Mouse (Mus musculus) testis, adult 2 months (tissue): ENCODE results near the gene Ptrh2. TPM values are rescaled to one million over a fixed set of nuclear protein-coding genes. Genes with fewer than 3 reads are reported as not detected.

Experiments used
- H3K27ac ChIP-seq: fragments of 200-500 bp; 2 replicates; pipeline ENCODE4 v1.5.1; 2012; ENCODE audit warnings: low read depth, low read length; ENCODE audit not compliant: control insufficient read depth, insufficient read depth
- H3K27me3 ChIP-seq: fragments of 200-500 bp; 2 replicates; pipeline ENCODE4 v1.6.1; 2012; ENCODE audit warnings: mild to moderate bottlenecking, low read length, moderate library complexity; ENCODE audit not compliant: control insufficient read depth, insufficient read depth
- H3K36me3 ChIP-seq: fragments of 200-500 bp; 2 replicates; pipeline ENCODE4 v1.6.1; 2012; ENCODE audit warnings: mild to moderate bottlenecking, low read length; ENCODE audit not compliant: control insufficient read depth, insufficient read depth
- H3K4me1 ChIP-seq: fragments of 200-500 bp; 2 replicates; pipeline ENCODE4 v1.6.1; 2012; ENCODE audit warnings: low read length; ENCODE audit not compliant: control insufficient read depth, insufficient read depth
- H3K4me3 ChIP-seq: fragments of 200-500 bp; 2 replicates; pipeline ENCODE4 v1.5.1; 2012; ENCODE audit warnings: low read depth, mild to moderate bottlenecking, low read length, moderate library complexity, mixed read lengths; ENCODE audit not compliant: control insufficient read depth
- CTCF ChIP-seq: fragments of 200-500 bp; IDR thresholded peaks from 2 replicates; pipeline ENCODE4 v1.5.1; 2012; ENCODE audit warnings: low read depth, mild to moderate bottlenecking, inconsistent platforms, low read length, moderate library complexity; ENCODE audit not compliant: control insufficient read depth, insufficient read depth, insufficient replicate concordance
- POLR2A ChIP-seq: fragments of 200-500 bp; IDR thresholded peaks from 2 replicates; pipeline ENCODE4 v1.6.1; 2012; ENCODE audit warnings: low read depth, mild to moderate bottlenecking, inconsistent platforms, low read length, moderate library complexity; ENCODE audit not compliant: control insufficient read depth
- polyA plus RNA-seq: library from polyadenylated mRNA; depleted of rRNA; stranded (reverse); fragments of >200 nt; gene quantifications from 2 replicates; pipeline ENCODE4 v1.2.3, GENCODE M21; 2012

Gene Ptrh2
- polyA plus RNA-seq, 1 experiment: 3.4 TPM

DNA sequence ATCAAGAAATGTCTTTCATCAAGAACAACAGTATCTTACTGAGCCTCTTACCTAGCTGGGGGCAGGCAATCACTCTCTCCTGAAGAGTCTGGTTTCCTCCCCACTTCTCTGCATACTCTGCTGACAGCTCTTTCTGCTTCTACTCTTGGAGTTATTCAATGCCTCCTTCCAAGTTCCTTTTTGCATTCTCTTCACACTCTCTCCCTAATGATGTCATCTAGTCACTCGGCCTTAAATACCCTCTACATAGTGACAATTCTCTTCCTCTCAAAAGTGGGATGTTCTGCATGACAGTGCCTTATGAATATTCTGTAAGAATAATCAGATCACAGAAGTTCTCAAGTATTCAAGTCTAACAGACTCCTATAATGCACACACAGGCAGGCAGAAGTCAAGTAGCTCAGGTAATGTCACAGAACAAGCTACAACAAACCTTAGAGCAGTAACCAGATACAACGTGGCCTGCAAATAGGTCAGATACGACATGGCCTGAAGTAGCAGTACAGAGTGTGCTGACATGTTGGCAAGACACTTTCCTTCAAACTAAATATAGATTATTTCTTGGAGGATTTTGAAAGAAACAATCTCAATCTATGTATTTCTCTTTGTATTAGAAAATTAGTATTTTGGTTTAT lies 12.6 kb upstream of the Ptrh2 start:
- Histone ChIP-seq H3K36me3 (no peaks in the 10 kb centered on the region), H3K4me1 (no peaks in the 10 kb centered on the region; the same call in 1 of the 2 replicates), H3K4me3 (no peak overlapping the region), H3K27me3 (no peaks in the 10 kb centered on the region), H3K27ac (no peak overlapping the region)
- no peak for TF ChIP-seq CTCF

DNA sequence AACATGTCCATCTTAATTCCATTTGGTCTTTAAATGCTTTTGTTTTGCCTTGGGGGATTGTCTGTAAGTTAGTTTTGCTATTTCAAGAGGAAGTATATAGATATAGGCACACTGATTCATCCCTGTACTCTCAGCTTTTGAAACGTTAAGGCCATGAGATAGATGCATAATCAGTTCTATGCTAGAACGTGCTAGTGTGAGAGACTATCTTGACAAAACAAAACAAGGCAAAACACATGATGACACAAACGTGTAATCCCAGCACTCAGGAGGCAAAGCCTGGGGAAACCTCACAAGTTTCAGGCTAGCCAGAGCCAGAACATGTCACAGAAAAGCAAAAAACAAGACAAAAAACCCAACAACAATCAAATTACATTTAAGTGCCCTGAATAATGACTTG lies 11.0 kb upstream of the Ptrh2 start:
- no peaks in the 10 kb centered on the region for H3K36me3 ChIP-seq
- no peak overlapping the region for H3K27ac ChIP-seq
- TF ChIP-seq CTCF: no peak
- TF ChIP-seq POLR2A: no peak
- H3K27me3 ChIP-seq: no peaks in the 10 kb centered on the region
- no peaks in the 10 kb centered on the region; the same call in 1 of the 2 replicates for H3K4me1 ChIP-seq
- no peak overlapping the region for H3K4me3 ChIP-seq

DNA sequence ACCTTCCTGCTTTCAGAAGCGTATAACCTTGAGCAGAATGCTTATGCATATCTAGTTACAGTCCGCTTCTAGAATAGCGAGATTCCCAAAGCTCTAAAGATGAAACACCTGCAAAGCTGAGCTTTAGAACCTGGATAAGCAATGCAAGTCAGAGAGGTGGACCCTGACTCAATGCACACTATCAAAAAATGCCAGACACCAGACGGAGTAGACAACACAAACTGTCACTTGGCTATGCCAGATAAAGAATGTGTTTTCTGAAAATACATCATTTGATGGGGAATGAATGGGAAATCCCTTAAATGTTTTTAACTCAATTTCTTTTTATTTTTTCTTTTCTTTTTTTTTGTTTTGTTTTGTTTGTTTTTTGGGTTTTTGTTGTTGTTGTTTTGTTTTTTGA lies 8.3 kb upstream of the Ptrh2 start:
- no peaks in the 10 kb centered on the region for H3K27me3 ChIP-seq
- H3K4me3 ChIP-seq: no peak overlapping the region
- H3K36me3 ChIP-seq: no peaks in the 10 kb centered on the region
- no peak overlapping the region for H3K27ac ChIP-seq
- TF ChIP-seq CTCF: no peak
- TF ChIP-seq POLR2A: no peak
- no peaks in the 10 kb centered on the region; the same call in 1 of the 2 replicates for H3K4me1 ChIP-seq

- Histone ChIP-seq H3K36me3 (no peaks in the 10 kb centered on the region), H3K27me3 (no peaks in the 10 kb centered on the region), H3K27ac (no peak overlapping the region), H3K4me3 (no peak overlapping the region), H3K4me1 (peaks cover 3% of the 10 kb centered on the region; the same call in 1 of the 2 replicates)
- TF ChIP-seq CTCF (no peak), POLR2A (no peak)
These were observed 4.8 kb upstream of the Ptrh2 start for GRCm38 (mm10) chr11:86678957-86679356.

DNA sequence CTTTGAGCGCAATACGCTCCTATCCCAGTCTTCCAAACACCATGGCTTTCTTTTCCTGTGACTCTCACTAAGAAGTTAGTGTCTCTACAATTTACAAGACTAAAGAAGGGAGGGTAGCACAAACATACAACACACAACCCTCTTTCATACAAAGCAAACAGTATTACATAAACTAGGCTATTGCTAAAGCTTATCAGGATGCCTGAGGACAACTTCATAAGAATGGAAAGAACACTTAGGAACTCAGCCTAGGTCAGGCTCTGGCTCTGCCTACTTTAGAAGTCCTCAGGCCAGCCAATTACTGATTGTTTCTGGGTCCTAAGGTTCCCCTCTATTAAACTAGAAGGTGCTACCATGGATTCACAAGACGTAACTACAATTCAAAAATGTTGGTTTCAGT lies 3.1 kb upstream of the Ptrh2 start:
- H3K4me1 ChIP-seq: peaks cover 3% of the 10 kb centered on the region; the same call in 1 of the 2 replicates
- H3K4me3 ChIP-seq: no peak overlapping the region
- H3K36me3 ChIP-seq: no peaks in the 10 kb centered on the region
- TF ChIP-seq CTCF (no peak), POLR2A (no peak)
- H3K27me3 ChIP-seq: no peaks in the 10 kb centered on the region
- no peak overlapping the region for H3K27ac ChIP-seq

DNA sequence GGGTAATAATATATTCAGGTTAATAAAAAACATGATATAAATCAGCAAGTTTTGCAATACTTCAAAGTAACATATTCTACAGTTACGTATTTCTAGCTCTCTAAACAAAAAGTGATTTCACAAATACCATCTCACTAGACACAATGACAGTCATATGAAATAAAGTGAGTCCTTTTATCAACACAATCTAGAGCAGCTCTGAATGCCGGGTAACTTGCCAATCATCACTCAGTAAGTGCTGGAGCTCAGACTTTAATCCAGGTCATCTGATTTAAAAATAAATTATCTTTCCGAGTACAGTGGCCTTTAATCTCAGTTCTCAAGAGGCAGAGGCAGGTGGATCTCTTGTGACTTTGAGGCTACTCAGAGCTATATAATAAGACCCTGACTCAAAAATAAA lies 2.4 kb upstream of the Ptrh2 start:
- Histone ChIP-seq H3K4me1 (peaks cover 3% of the 10 kb centered on the region; the same call in 1 of the 2 replicates), H3K4me3 (no peak overlapping the region), H3K36me3 (no peaks in the 10 kb centered on the region), H3K27ac (no peak overlapping the region), H3K27me3 (no peaks in the 10 kb centered on the region)
- TF ChIP-seq CTCF (no peak), POLR2A (no peak)

- Histone ChIP-seq H3K27ac (no peak overlapping the region), H3K4me1 (peaks cover 3% of the 10 kb centered on the region; the same call in 1 of the 2 replicates), H3K4me3 (peak overlapping the region; percentile 96), H3K27me3 (no peaks in the 10 kb centered on the region), H3K36me3 (no peaks in the 10 kb centered on the region)
- TF ChIP-seq CTCF (no peak), POLR2A (no peak)
These were observed 924 bp upstream of the Ptrh2 start for GRCm38 (mm10) chr11:86682861-86683260.

DNA sequence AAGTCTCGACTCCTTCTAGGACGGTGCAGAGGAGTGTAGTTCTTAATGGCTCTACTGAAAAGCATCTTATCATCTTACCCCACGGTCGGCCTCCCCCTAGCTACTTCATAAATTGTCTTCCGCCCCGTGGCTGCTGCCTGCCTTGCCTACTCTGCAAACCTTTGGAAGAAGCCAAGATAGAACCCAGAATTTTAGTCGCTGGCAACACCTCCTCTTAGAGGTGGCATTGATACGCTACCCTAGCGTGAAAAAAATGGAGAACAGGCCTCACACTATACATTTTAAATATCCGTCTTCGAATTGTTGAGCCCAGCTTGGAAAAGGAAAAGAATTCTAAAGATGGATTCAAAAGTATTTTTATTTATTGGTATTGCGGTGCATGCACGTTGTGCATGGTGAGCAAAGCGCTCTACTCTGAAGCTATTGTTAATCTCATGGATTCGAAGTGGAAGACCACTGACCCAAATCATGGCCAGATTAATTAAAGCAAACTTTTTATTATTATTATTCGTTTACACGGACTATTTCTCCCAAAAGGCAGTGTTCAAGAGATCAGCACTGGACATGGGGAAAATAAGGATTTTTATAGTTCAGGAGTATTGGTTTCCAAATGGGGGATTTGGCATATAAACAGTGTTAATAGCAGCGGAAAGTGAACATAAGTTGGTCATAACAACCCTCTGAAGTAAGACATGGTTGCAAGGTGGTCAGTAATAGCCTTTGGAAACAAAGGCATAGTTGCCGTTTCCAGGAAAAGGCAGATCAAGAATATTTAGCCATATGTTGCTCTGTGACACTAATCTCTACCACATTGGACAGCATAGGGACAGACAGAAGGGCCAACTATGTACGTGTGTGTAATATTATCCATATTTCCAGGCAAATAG lies 584 bp downstream of the Ptrh2 start:
- H3K4me3 ChIP-seq: peak overlapping the region; percentile 96
- peaks cover 3% of the 10 kb centered on the region; the same call in 1 of the 2 replicates for H3K4me1 ChIP-seq
- H3K27ac ChIP-seq: peak overlapping the region; percentile 88
- TF ChIP-seq CTCF (no peak), POLR2A (no peak)
- H3K27me3 ChIP-seq: no peaks in the 10 kb centered on the region
- H3K36me3 ChIP-seq: no peaks in the 10 kb centered on the region
